Mouse (Mus musculus) hindbrain, embryonic 10.5 days (tissue): ENCODE results near the gene Wdr46. TPM values are rescaled to one million over a fixed set of nuclear protein-coding genes. Genes with fewer than 3 reads are reported as not detected.
"Not testable (repeated sequence)": the region's sequence is repeated elsewhere in the genome, so short reads cannot be mapped to it uniquely, and the experiment has no call there.

ENCODE experiments used
- DNase-seq: peaks from one replicate; pipeline ENCODE4 v3.0.0-alpha.2; 2017; ENCODE audit warnings: low spot score
- H3K27ac ChIP-seq: fragments of 300-500 bp; sonication (generic); 2 replicates; pipeline ENCODE4 v1.5.1; 2016; ENCODE audit warnings: mild to moderate bottlenecking, moderate library complexity
- H3K27me3 ChIP-seq: fragments of 300-500 bp; sonication (generic); 2 replicates; pipeline ENCODE4 v1.6.1; 2016; ENCODE audit warnings: mild to moderate bottlenecking; ENCODE audit not compliant: poor library complexity, insufficient read depth, severe bottlenecking
- H3K36me3 ChIP-seq: fragments of 300-500 bp; sonication (generic); 2 replicates; pipeline ENCODE4 v1.6.1; 2016; ENCODE audit warnings: mild to moderate bottlenecking, moderate library complexity
- H3K4me1 ChIP-seq: fragments of 300-500 bp; sonication (generic); replicated peaks from 2 replicates; pipeline ENCODE4 v1.6.1; 2016; ENCODE audit warnings: mild to moderate bottlenecking
- H3K4me3 ChIP-seq: fragments of 300-500 bp; sonication (generic); 2 replicates; pipeline ENCODE4 v1.5.1; 2016; ENCODE audit warnings: mild to moderate bottlenecking, moderate library complexity
- H3K9me3 ChIP-seq: fragments of 300-500 bp; sonication (generic); 2 replicates; pipeline ENCODE4 v1.6.1; 2016; ENCODE audit warnings: mild to moderate bottlenecking, moderate library complexity
- WGBS: fragments of 180-500 bp; shearing (Covaris S2); methylation state at CpG from one replicate; pipeline ENCODE4 v1.1.7; 2016; 5-methylcytosine and 5-hydroxymethylcytosine counted together
- polyA plus RNA-seq: library from polyadenylated mRNA; unstranded; fragments of >200 nt; fragmentation: Nextera tagmentation; extraction: Ambion mirVana; gene quantifications from 2 replicates; pipeline ENCODE4 v1.2.1, GENCODE M21; 2016

Gene Wdr46
- polyA plus RNA-seq, 1 experiment from 2014 or later = 47.0 TPM

DNA sequence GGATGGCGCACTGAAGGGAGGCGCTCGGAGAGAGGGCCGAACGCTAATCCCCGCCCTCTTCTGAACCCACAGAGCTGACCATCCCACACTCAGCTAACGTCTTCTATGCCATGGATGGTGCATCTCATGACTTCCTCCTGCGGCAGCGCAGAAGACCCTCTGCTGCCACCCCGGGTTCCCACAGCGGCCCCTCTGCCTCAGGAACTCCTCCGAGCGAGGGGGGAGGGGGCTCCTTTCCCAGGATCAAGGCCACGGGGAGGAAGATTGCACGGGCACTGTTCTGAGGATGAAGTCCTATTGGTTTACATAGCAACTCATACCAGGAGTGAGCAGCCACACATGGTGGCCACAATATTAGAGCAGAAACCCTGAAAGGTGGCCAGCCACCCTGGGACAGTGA lies 3.5 kb upstream of the Wdr46 start:
- Histone ChIP-seq H3K4me1 (peaks cover 29% of the 10 kb centered on the region), H3K27ac (no peak overlapping the region), H3K9me3 (no peaks in the 10 kb centered on the region), H3K27me3 (no peaks in the 10 kb centered on the region), H3K4me3 (no peak overlapping the region), H3K36me3 (peaks cover 77% of the 10 kb centered on the region)
- DNase-seq = no peak
- 87% methylated on average over 15 of the region's 15 CpGs for WGBS

DNA sequence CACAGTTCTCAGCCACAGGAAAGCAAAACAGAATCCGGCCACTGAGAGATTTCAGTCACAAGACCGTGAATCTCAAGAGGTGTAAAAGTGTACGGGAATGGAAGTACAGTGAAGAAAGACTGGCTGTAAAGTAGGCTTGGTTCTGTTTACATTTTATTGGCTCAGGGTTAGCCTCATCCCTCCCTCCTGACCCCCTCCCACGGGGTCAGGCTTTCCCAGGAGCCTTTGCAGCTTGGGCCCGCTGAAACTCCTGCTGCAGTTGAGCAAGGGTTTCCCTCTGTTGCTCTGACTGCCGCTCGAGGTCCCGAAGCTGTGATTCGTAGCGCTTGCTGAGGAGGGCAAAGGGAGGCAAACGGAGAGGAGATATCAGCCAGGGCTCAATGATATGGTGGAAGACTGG lies 1.7 kb upstream of the Wdr46 start:
- Histone ChIP-seq H3K9me3 (no peaks in the 10 kb centered on the region), H3K27me3 (no peaks in the 10 kb centered on the region), H3K27ac (no peak overlapping the region), H3K36me3 (peaks cover 77% of the 10 kb centered on the region), H3K4me1 (peaks cover 26% of the 10 kb centered on the region), H3K4me3 (peak overlapping the region; percentile 72)
- DNase-seq = no peak
- 86% methylated on average over 11 of the region's 11 CpGs for WGBS

- 3% methylated on average over 26 of the region's 26 CpGs for WGBS
Measured at GRCm38 (mm10) chr17:33940981-33941380, 521 bp downstream of the Wdr46 start.

DNA sequence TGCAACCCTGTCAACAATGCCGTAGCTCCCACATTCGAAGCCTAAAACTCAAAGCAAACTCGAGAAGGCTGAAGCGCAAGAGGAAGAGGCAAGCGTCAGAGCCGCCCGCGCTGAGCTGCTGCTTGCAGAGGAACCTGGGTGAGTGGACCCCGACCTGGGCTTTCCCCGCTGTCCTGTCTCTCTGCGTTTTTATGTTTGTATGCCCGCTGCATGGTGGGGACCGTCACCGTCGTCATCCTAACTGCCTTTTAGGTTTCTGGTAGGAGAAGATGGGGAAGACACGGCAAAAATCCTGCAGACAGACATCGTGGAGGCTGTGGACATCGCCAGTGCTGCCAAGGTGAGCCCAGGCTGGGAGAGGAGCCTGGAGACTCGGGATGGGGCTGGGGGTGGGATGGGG lies 921 bp downstream of the Wdr46 start:
- WGBS = 63% methylated on average over 19 of the region's 19 CpGs
- H3K27ac ChIP-seq = no peak overlapping the region

More at GRCm38 (mm10) chr17:33940981-33941380, 521 bp downstream of the Wdr46 start:
- H3K9me3 ChIP-seq = no peaks in the 10 kb centered on the region
- peak overlapping the region; percentile 89 for H3K27ac ChIP-seq
- no peaks in the 10 kb centered on the region for H3K27me3 ChIP-seq
- peaks cover 77% of the 10 kb centered on the region for H3K36me3 ChIP-seq
- DNase-seq = no peak
- peak overlapping the region; percentile 72 for H3K4me3 ChIP-seq
- H3K4me1 ChIP-seq = peaks cover 26% of the 10 kb centered on the region

GRCm38 (mm10) chr17:33943454-33943853 lies 3.0 kb downstream of the Wdr46 start:
- H3K9me3 ChIP-seq = no peaks in the 10 kb centered on the region
- no peak overlapping the region; the same call in 1 of the 2 replicates for H3K4me3 ChIP-seq
- no peak overlapping the region for H3K27ac ChIP-seq
- WGBS = 94% methylated on average over 15 of the region's 15 CpGs
- peaks cover 26% of the 10 kb centered on the region for H3K4me1 ChIP-seq
- no peak for DNase-seq
- H3K36me3 ChIP-seq = peaks cover 77% of the 10 kb centered on the region
- H3K27me3 ChIP-seq = no peaks in the 10 kb centered on the region

More for the DNA sequence above, 921 bp downstream of the Wdr46 start:
- Histone ChIP-seq H3K27me3 (no peaks in the 10 kb centered on the region), H3K4me3 (peak overlapping the region; percentile 72), H3K36me3 (peaks cover 77% of the 10 kb centered on the region), H3K9me3 (no peaks in the 10 kb centered on the region), H3K4me1 (peaks cover 26% of the 10 kb centered on the region)
- DNase-seq = no peak

- DNase-seq = no peak
- Histone ChIP-seq H3K36me3 (peaks cover 97% of the 10 kb centered on the region), H3K4me1 (peaks cover 29% of the 10 kb centered on the region), H3K27me3 (no peaks in the 10 kb centered on the region), H3K4me3 (no peak overlapping the region), H3K27ac (no peak overlapping the region), H3K9me3 (no peaks in the 10 kb centered on the region)
- 92% methylated on average over 10 of the region's 10 CpGs for WGBS
Measured at GRCm38 (mm10) chr17:33947430-33948089, 7.1 kb downstream of the Wdr46 start.

GRCm38 (mm10) chr17:33948090-33948904 lies 7.8 kb downstream of the Wdr46 start:
- no peaks in the 10 kb centered on the region for H3K27me3 ChIP-seq
- H3K4me1 ChIP-seq = peaks cover 36% of the 10 kb centered on the region
- no peak for DNase-seq
- H3K36me3 ChIP-seq = peaks cover 97% of the 10 kb centered on the region
- H3K4me3 ChIP-seq = no peak overlapping the region
- no peak overlapping the region for H3K27ac ChIP-seq
- 89% methylated on average over 22 of the region's 22 CpGs for WGBS
- H3K9me3 ChIP-seq = no peaks in the 10 kb centered on the region

DNA sequence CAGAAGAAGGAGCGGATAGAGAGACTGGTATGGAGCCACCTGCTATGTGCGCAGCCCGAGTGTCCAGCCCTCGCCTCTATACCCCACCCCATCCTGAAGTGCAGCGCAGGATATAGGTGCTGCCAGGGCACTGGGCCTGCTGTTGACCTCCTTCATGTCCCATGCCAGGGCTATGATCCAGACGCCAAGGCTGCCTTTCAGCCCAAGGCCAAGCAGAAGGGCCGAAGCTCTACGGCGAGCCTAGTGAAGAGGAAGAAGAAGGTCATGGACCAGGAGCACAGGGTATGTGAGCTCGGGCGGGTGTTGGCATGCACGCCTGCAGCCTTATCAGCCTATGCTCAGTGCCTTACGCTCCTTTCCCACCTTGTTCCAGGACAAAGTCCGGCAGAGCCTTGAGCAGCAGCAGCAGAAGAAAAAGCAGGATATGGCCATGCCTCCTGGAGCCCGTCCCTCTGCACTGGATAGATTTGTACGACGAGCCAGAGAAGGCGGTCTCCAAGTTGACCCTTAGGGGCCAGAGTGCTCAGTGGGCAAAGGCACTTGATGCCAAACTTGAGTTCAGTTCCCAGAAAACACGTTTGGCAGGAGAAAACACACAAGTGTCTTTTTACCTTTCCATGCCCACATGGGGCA lies 8.6 kb downstream of the Wdr46 start:
- Histone ChIP-seq H3K27ac (no peak overlapping the region), H3K27me3 (no peaks in the 10 kb centered on the region), H3K9me3 (no peaks in the 10 kb centered on the region), H3K4me3 (no peak overlapping the region), H3K36me3 (peaks cover 97% of the 10 kb centered on the region), H3K4me1 (peaks cover 43% of the 10 kb centered on the region)
- no peak for DNase-seq
- WGBS = 93% methylated on average over 19 of the region's 19 CpGs

- H3K4me3 ChIP-seq = peak overlapping the region; percentile 51
- H3K36me3 ChIP-seq = peaks cover 93% of the 10 kb centered on the region
- no peak for DNase-seq
- H3K27ac ChIP-seq = peak overlapping the region; percentile 87
- H3K9me3 ChIP-seq = no peaks in the 10 kb centered on the region
- H3K4me1 ChIP-seq = peaks cover 52% of the 10 kb centered on the region
- 79% methylated on average over 10 of the region's 10 CpGs for WGBS
- H3K27me3 ChIP-seq = no peaks in the 10 kb centered on the region
Measured at GRCm38 (mm10) chr17:33950131-33950625, 9.7 kb downstream of the Wdr46 start.

DNA sequence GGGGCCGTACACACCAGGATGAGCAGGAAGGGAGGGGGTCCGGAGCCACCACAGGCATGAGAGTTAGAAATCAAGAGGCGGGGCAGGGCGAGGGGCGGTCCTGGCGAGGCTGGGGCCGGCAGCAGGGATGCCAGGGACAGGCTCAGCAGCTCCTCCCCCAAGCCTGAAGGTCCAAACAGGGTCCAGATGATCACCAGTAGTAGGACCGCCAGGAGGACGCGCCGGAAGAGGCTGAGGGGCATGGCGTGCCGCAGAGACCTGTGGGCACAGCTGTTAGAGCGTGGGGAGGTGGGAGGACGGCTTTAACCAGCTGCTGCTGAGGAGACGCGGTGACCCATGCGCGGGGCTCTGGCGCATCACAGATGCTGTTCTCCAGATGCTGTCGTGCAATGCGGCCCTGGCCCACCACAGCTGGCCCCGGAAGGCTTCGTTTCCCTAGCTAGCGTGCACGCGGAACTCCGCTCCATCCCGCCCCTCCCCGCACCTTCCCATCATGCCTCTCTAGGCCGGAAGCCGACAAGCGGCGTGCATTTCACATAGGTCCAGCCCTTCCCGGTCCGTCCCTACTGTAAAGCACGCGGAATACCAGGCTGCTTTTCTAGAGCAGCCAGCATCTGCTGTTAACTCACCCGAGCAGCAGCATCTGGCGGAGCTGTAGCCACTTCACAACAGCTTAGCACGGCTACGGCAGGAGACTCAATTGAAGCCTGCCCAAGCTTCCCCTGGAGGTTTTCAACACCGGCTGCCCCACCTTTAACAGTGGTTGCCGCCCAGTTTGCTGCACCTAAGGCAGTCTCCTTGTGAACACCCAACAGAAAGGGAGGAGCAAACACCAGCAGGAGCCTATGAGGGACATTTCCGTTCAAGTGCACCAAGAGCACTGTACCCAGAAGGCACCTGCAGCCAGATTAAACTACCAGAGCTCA lies 10.8 kb downstream of the Wdr46 start, which contains the start of gene B3galt4:
TSS of gene B3galt4 (minus strand) at position 468 of the 926 bp plus-strand sequence.
- peak within 1 kb of the TSS; percentile 87 for H3K27ac ChIP-seq
- peak; percentile 85 for DNase-seq
- H3K4me1 ChIP-seq = peaks cover 53% of the 10 kb centered on the region
- H3K27me3 ChIP-seq = no peaks in the 10 kb centered on the region
- H3K36me3 ChIP-seq = peaks cover 82% of the 10 kb centered on the region
- 1% methylated on average over 45 of the region's 45 CpGs for WGBS
- H3K9me3 ChIP-seq = no peaks in the 10 kb centered on the region
- peak within 1 kb of the TSS; percentile 51 for H3K4me3 ChIP-seq

DNA sequence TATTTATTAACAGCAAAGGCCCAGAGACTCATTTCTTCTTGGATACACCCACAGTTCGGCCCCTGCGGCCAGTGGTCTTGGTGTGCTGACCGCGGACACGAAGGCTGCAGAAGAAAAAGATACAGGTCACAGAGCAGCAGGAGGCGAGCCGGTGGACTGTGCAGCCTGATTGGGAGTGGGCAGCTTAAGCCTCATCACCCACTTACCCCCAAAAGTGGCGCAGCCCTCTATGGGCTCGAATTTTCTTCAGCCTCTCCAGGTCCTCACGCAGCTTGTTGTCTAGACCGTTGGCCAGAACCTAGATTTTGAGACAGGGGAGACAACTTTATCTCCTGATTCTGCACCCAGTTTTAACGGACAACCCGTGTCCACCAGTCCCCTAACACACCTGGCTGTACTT lies 11.6 kb downstream of the Wdr46 start:
- not testable (repeated sequence) for DNase-seq, H3K27me3 ChIP-seq, H3K9me3 ChIP-seq
- H3K4me1 ChIP-seq = peaks cover 59% of the 10 kb centered on the region
- H3K27ac ChIP-seq = peak overlapping the region; percentile 87
- H3K4me3 ChIP-seq = peak overlapping the region; percentile 51
- 76% methylated on average over 13 of the region's 13 CpGs for WGBS
- peaks cover 76% of the 10 kb centered on the region for H3K36me3 ChIP-seq

GRCm38 (mm10) chr17:33952879-33953278 lies 12.4 kb downstream of the Wdr46 start:
- Histone ChIP-seq H3K36me3 (peaks cover 69% of the 10 kb centered on the region), H3K9me3 (no peaks in the 10 kb centered on the region), H3K4me3 (peak overlapping the region; percentile 96), H3K4me1 (peaks cover 61% of the 10 kb centered on the region), H3K27me3 (no peaks in the 10 kb centered on the region), H3K27ac (no peak overlapping the region)
- whole genome bisulfite sequencing = 85% methylated on average over 4 of the region's 4 CpGs
- DNase-seq = no peak
